Mouse (Mus musculus): ENCODE results near the gene Tbx1.

The Tbx1 gene

DNA sequence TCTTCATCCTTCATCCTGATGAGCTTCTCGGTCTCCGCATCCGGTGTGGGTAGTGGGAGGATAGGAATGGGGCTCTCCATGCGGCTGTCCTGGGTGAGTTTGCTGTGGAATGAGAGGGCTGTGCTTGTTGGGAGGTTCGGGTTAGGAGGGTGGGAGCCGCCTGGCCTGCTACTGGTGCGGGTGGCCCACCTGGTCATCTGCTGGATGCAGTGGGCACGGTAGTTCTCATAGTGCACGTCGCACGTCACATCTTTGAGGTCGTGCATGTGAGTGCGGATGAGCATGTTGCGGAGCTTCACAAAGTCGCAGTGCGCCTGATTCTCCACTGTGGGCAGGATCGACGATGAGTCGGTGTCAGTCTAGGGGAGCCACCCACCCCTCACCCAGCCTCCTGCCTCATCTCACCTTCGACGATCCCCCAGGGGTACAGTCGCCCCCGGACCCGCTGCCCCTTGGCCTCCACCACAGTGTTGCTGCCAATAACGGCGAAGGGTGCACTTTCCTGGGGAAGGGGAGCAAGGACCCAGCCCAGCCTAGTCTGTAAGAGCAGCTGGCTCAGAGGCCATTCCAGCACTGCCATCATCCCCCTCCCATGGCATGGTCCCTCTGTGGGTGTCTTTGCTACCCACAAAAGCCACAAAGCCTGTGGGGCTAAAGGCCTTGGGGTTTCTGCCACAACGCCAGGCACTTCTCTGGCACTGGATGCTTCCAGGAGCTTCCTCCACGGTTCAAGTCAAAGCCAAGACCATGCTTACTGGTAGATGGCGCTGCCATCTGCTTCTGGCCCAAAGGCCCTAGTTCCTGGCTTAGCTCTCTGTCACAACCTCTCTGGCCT, 32.7 kb upstream of the Tbx1 start:
- no peak for DNase-seq (ENCODE audit: low spot score)

- no peak for DNase-seq (ENCODE audit: low spot score)
These were observed 31.5 kb upstream of the Tbx1 start, which contains the start of gene Gp1bb for GRCm38 (mm10) chr16:18622019-18622418. Gp1bb (minus strand) TSS chr16:18622403.

GRCm38 (mm10) chr16:18621362-18622001, 31.0 kb upstream of the Tbx1 start:
- no peak for DNase-seq (ENCODE audit: low spot score)

- no peak for DNase-seq (ENCODE audit: low spot score)
These were observed 30.3 kb upstream of the Tbx1 start for GRCm38 (mm10) chr16:18620601-18621361.

- no peak for DNase-seq (ENCODE audit: low spot score)
These were observed 29.7 kb upstream of the Tbx1 start for GRCm38 (mm10) chr16:18620201-18620600.

DNA sequence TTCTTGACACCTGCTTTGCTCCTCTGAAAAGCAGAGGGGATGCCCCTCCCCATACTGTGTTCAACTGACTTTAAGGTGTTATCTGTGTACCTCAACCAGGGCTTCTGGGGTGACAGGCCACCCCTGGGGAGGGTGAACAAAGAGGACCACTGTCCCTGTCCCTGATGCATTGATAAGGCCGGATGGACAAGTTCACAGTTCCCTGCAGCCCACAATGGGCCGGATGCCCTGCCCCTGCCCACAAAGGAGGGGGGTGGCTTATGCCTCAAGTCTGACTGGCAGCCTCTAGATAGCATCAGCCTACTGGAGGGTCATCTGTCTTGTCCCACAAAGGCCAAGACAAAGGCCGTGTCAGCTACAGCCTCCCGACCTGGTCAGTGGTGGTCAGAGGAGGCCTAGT, 28.6 kb upstream of the Tbx1 start:
- no peak for DNase-seq (ENCODE audit: low spot score)

GRCm38 (mm10) chr16:18618297-18618696, 27.8 kb upstream of the Tbx1 start:
- no peak for DNase-seq (ENCODE audit: low spot score)

DNA sequence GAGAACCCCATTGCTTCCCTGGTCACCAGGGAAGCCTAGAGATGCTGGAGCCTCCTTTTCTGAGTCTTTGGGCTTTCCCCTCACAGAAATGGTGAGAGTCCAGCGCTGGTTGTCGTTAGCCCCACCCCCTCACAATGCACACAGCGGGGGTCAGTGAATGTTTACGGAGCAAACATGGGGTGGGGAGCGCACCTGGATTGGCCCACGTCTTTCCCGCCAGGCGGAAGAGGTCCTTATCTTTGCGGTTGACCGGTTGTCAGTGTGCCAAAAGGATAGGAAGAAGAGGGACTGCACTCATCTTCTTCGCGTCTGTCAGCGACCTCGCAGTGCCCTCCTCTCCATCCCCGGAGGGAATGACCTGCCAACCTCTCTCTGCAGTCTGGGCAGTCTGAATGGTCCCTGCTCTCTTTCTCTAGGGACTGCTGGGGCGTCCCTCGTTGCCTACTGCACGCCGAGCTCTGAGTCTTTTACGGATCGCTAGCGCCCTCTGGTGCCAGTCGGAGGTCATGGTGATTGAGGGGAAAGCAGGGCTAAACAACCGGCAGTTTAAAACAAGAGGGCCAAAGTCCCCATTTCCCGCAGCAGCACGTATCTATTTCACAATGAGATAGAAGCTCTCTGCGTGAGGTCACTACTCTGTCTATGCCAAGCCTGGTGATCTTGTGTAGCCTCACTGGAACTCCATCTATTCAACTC, 27.0 kb upstream of the Tbx1 start:
- DNase-seq (ENCODE audit: low spot score): peak; percentile 94

GRCm38 (mm10) chr16:18613301-18613700, 22.8 kb upstream of the Tbx1 start:
- DNase-seq (ENCODE audit: low spot score): no peak

- DNase-seq (ENCODE audit: low spot score): no peak
These were observed 21.3 kb upstream of the Tbx1 start for GRCm38 (mm10) chr16:18611752-18612151.

- DNase-seq (ENCODE audit: low spot score): no peak
These were observed 18.6 kb upstream of the Tbx1 start for GRCm38 (mm10) chr16:18609099-18609498.

- DNase-seq (ENCODE audit: low spot score): no peak
These were observed 17.8 kb upstream of the Tbx1 start for GRCm38 (mm10) chr16:18608226-18608625.

DNA sequence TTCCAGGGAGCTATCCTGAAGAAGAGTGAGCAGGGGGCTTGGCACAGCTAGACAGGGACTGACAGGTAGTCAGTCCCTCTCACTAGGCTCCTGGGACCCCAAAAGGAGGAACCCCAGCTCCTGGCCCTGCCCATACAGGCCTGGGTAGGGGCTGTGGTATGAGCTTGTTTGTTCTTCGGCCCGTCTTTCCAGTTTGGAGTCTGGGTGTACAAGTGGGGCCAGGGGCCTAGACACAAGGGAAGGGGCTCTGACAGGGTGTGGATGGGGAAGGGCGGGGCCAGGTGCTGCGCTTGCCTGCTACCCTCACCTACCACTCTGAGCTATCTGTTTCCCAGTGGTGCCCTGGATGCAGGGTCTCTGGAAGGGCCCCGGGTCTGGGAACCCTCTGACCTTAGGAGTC, 15.2 kb upstream of the Tbx1 start:
- no peak for DNase-seq (ENCODE audit: low spot score)

DNA sequence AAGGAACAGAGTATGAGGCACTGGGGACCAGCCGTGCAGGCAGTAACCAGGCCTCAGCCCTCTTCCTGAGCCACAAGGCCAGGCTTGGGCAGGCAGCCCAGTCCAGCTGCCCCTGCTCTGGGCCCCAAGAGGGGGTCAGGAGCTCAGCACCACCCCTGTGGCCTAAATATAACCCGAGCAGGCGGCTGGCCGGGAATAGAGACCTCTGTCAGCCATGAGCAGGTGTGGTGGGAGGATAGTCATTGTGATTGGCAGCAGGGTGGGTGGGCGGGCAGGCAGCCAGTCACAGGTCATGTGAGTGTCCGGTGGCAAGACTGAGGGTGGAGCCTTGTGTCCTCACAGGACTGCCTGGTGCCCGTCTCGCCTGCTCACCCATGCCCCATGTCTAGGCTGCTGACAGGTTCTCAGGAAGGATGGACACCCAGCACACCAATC, 13.8 kb upstream of the Tbx1 start:
- DNase-seq (ENCODE audit: low spot score): no peak

GRCm38 (mm10) chr16:18601447-18601846, 11.0 kb upstream of the Tbx1 start:
- no peak for DNase-seq (ENCODE audit: low spot score)

DNA sequence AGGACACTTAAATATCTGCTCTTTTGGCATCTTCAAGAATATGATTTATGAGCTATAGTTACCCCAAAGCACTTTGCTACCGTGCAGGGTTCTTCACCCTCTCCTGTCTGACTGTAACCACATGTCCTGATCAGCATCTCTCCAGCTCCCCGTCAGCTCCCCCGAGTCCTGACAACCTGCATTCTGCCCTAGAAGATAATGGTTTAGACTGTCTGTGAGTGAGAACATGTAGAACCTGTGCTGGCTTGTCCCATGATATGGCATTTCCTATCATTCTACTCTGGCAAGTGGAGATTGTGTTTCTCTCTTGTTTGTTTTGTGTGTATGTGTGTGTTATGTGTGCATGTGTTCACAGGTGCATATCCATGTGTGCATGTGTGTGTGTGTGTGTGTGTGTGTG, 7.5 kb upstream of the Tbx1 start:
- no peak for DNase-seq (ENCODE audit: low spot score)

DNA sequence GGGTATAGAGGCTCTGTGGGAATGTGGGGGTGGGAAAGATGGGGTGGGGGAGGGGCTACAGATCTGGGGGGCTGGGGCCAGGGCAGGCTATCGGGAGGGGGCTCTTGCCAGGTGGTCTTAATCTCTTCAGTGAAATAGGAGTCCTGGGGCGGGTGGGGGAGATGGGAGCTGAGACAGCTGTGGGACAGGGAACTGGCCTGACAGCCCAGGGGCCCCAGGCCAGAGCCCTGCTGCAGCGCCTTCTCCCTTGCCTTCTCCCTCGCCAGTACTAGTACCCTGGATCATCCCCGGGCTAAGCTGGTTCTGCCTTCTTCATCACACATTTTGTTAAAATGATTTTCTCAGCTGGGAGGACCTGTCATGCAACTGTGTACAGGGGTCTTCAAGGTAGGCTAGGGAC, 5.8 kb upstream of the Tbx1 start:
- DNase-seq (ENCODE audit: low spot score): no peak

DNA sequence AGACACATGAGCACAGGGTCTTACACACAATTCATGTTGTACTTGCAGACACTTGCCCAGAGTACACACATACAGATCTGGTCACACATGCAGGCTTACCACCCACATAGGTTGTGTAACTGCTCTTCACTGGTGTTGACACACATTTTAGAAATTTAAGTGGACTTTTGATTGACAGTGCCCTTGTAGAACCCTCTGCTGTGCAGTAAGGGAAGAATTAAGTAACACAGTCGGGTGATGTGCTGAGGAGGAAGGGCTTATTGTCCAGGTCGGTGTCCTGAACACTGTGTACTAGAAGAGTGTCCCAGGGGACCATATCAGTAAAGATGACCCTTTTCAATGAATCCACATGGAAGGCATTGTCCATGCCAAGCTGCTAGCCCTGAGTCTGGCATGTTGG, 3.5 kb upstream of the Tbx1 start:
- DNase-seq (ENCODE audit: low spot score): no peak

- DNase-seq (ENCODE audit: low spot score): no peak
These were observed 862 bp upstream of the Tbx1 start for GRCm38 (mm10) chr16:18591047-18592018.

- peak; percentile 24 for DNase-seq (ENCODE audit: low spot score)
These were observed 1.3 kb downstream of the Tbx1 start for GRCm38 (mm10) chr16:18589080-18589621.

DNA sequence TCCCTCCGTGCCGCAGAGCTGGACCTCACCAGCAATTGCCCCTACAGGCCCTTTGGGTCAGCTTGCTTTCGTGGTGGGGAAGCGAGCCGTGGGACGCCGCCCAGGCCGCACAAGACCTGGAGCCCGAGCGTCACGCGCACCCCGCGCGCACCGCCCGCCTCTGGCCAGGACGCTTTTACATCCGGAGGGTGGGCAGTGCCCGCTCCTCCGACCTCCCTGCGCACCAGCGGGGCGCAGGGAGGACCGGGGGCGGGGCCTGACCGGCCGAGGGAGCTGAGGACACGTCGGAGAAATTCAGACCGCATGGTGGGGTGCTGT, 1.8 kb downstream of the Tbx1 start:
- DNase-seq (ENCODE audit: low spot score): peak; percentile 18

Measured in embryo, embryonic 10.5 days (tissue).